Mouse (Mus musculus): ENCODE measurements around the gene Hist1h4j.
A peak's percentile ranks its signal among the peaks of the same experiment; 100 is the strongest.

Gene Hist1h4j

GRCm38 (mm10) chr13:21734906-21735767 lies at the start of gene Hist1h4j:
Gene Hist1h4j, plus strand, starts transcription at chr13:21735064.
- DNase-seq (ENCODE audit: low read depth) = peak; percentile 86

GRCm38 (mm10) chr13:21697811-21698210 lies 37.1 kb upstream of the Hist1h4j start, which contains the start of gene Olfr1359:
Gene Olfr1359, plus strand, starts transcription at chr13:21698111.
- DNase-seq (ENCODE audit: low read depth) = no peak

GRCm38 (mm10) chr13:21706669-21707068 lies 28.2 kb upstream of the Hist1h4j start:
- DNase-seq (ENCODE audit: low read depth) = no peak

GRCm38 (mm10) chr13:21710031-21710711 lies 24.7 kb upstream of the Hist1h4j start:
- DNase-seq (ENCODE audit: low read depth) = peak; percentile 89

- peak; percentile 80 for DNase-seq (ENCODE audit: low read depth)
Observed at GRCm38 (mm10) chr13:21710821-21711525, 23.9 kb upstream of the Hist1h4j start.

GRCm38 (mm10) chr13:21711698-21712097 lies 23.2 kb upstream of the Hist1h4j start:
- DNase-seq (ENCODE audit: low read depth) = no peak

GRCm38 (mm10) chr13:21714725-21715124 lies 20.1 kb upstream of the Hist1h4j start:
- DNase-seq (ENCODE audit: low read depth) = peak; percentile 81

- DNase-seq (ENCODE audit: low read depth) = peak; percentile 28
Observed at GRCm38 (mm10) chr13:21715131-21715863, 19.6 kb upstream of the Hist1h4j start.

GRCm38 (mm10) chr13:21715864-21716539 lies 18.9 kb upstream of the Hist1h4j start, which contains the start of the genes Hist1h2bl and Hist1h2ai:
Gene Hist1h2bl, minus strand, starts transcription at chr13:21716143.
Gene Hist1h2ai, plus strand, starts transcription at chr13:21716422.
- peak; percentile 90 for DNase-seq (ENCODE audit: low read depth)

- DNase-seq (ENCODE audit: low read depth) = peak; percentile 30
Observed at GRCm38 (mm10) chr13:21716540-21717391, 18.1 kb upstream of the Hist1h4j start.

- peak; percentile 89 for DNase-seq (ENCODE audit: low read depth)
Observed at GRCm38 (mm10) chr13:21717397-21718357, 17.2 kb upstream of the Hist1h4j start, which contains the start of gene Hist1h3h. Gene Hist1h3h, plus strand, starts transcription at chr13:21717659.

GRCm38 (mm10) chr13:21718381-21719080 lies 16.3 kb upstream of the Hist1h4j start:
- DNase-seq (ENCODE audit: low read depth) = peak; percentile 9

GRCm38 (mm10) chr13:21721107-21721756 lies 13.6 kb upstream of the Hist1h4j start:
- DNase-seq (ENCODE audit: low read depth) = peak; percentile 8

GRCm38 (mm10) chr13:21721757-21722372 lies 13.0 kb upstream of the Hist1h4j start, which contains the start of gene Hist1h2bm:
Gene Hist1h2bm, plus strand, starts transcription at chr13:21722044.
- peak; percentile 88 for DNase-seq (ENCODE audit: low read depth)

GRCm38 (mm10) chr13:21722373-21722925 lies 12.4 kb upstream of the Hist1h4j start:
- peak; percentile 35 for DNase-seq (ENCODE audit: low read depth)

GRCm38 (mm10) chr13:21722993-21723836 lies 11.6 kb upstream of the Hist1h4j start:
- no peak for DNase-seq (ENCODE audit: low read depth)

Data from NIH3T3 (cell line).